Mouse (Mus musculus) midbrain, embryonic 14.5 days (tissue): Measurements from ENCODE around the gene Gprin1. TPM values are rescaled to one million over a fixed set of nuclear protein-coding genes. Genes with fewer than 3 reads are reported as not detected.
"Not testable (repeated sequence)": the region's sequence is repeated elsewhere in the genome, so short reads cannot be mapped to it uniquely, and the experiment has no call there.

Source experiments
- ATAC-seq: fragments of 200-750 bp; cut with Nextera tagmentation; 2 replicates; pipeline ENCODE4 v1.8.0; 2017; ENCODE audit warnings: moderate number of reproducible peaks, moderate library complexity; ENCODE audit not compliant: low FRiP score, low TSS enrichment
- DNase-seq: peaks from one replicate; pipeline ENCODE4 v3.0.0-alpha.2; 2015
- H3K27ac ChIP-seq: fragments of 300-500 bp; sonication (generic); replicated peaks from 2 replicates; pipeline ENCODE4 v1.5.1; 2014; ENCODE audit warnings: mild to moderate bottlenecking, low read depth, low read length, moderate library complexity
- H3K27me3 ChIP-seq: fragments of 300-500 bp; sonication (generic); 2 replicates; pipeline ENCODE4 v1.6.1; 2014; ENCODE audit warnings: low read length, control low read depth, mixed read lengths; ENCODE audit not compliant: control insufficient read depth, insufficient read depth
- H3K36me3 ChIP-seq: fragments of 300-500 bp; sonication (generic); 2 replicates; pipeline ENCODE4 v1.6.1; 2014; ENCODE audit warnings: low read length, control low read depth; ENCODE audit not compliant: control insufficient read depth, insufficient read depth
- H3K4me1 ChIP-seq: fragments of 300-500 bp; sonication (generic); 2 replicates; pipeline ENCODE4 v1.6.1; 2014; ENCODE audit warnings: mild to moderate bottlenecking, antibody characterized with exemption, low read length, control low read depth; ENCODE audit not compliant: control insufficient read depth, insufficient read depth
- H3K4me2 ChIP-seq: fragments of 300-500 bp; sonication (generic); 2 replicates; pipeline ENCODE4 v1.6.1; 2014; ENCODE audit warnings: mild to moderate bottlenecking, low read length, moderate library complexity
- H3K4me3 ChIP-seq: fragments of 300-500 bp; sonication (generic); replicated peaks from 2 replicates; pipeline ENCODE4 v1.5.1; 2014; ENCODE audit warnings: low read depth, low read length
- H3K9ac ChIP-seq: fragments of 300-500 bp; sonication (generic); replicated peaks from 2 replicates; pipeline ENCODE4 v1.6.1; 2014; ENCODE audit warnings: mild to moderate bottlenecking, low read length, moderate library complexity
- H3K9me3 ChIP-seq: fragments of 300-500 bp; sonication (generic); 2 replicates; pipeline ENCODE4 v1.6.1; 2016; ENCODE audit warnings: low read length, control low read depth, mixed read lengths; ENCODE audit not compliant: control insufficient read depth
- WGBS: fragments of 180-500 bp; shearing (Covaris S2); extraction: QIAGEN DNeasy Blood & Tissue Kit; methylation state at CpG from one replicate; pipeline ENCODE4 v1.1.7; 2014; 5-methylcytosine and 5-hydroxymethylcytosine counted together
- polyA plus RNA-seq: library from polyadenylated mRNA; unstranded; fragments of >200 nt; fragmentation: Nextera tagmentation; extraction: Ambion mirVana; gene quantifications from 2 replicates; pipeline ENCODE4 v1.2.1, GENCODE M21; 2014

The Gprin1 gene
- polyA plus RNA-seq, 1 experiment from 2014 or later: 19.1 TPM

- no peaks in the 10 kb centered on the region for H3K9me3 ChIP-seq
- DNase-seq (peak; percentile 66), ATAC-seq (peak; percentile 36; the same call in 1 of the 2 replicates)
- no peaks in the 10 kb centered on the region for H3K36me3 ChIP-seq
- H3K4me2 ChIP-seq: peak overlapping the region; percentile 95
- peak overlapping the region; percentile 55 for H3K9ac ChIP-seq
- peak overlapping the region; percentile 51 for H3K4me3 ChIP-seq
- WGBS: 2% methylated on average over 38 of the region's 38 CpGs
- no peak overlapping the region for H3K27ac ChIP-seq
- H3K4me1 ChIP-seq: peaks cover 7% of the 10 kb centered on the region
- H3K27me3 ChIP-seq: peaks cover 6% of the 10 kb centered on the region; the same call in 1 of the 2 replicates
Measured at GRCm38 (mm10) chr13:54789561-54790397, 40.1 kb upstream of the Gprin1 start.

- Histone ChIP-seq H3K9ac (peak within 1 kb of the TSS; percentile 55), H3K27me3 (peaks cover 6% of the 10 kb centered on the region; the same call in 1 of the 2 replicates), H3K36me3 (no peaks in the 10 kb centered on the region), H3K4me1 (peaks cover 7% of the 10 kb centered on the region), H3K4me3 (peak within 1 kb of the TSS; percentile 51), H3K9me3 (no peaks in the 10 kb centered on the region), H3K4me2 (peak within 1 kb of the TSS; percentile 95), H3K27ac (no peak within 1 kb of the TSS)
- 3% methylated on average over 49 of the region's 49 CpGs for WGBS
- peak; percentile 82 for ATAC-seq
- DNase-seq: peak; percentile 92
Measured at GRCm38 (mm10) chr13:54788740-54789560, 39.3 kb upstream of the Gprin1 start, which contains the start of gene Tspan17. TSS of gene Tspan17 (plus strand) at chr13:54789377.

GRCm38 (mm10) chr13:54787591-54787990, 37.9 kb upstream of the Gprin1 start:
- not testable (repeated sequence) for H3K4me3 ChIP-seq, H3K27me3 ChIP-seq, ATAC-seq, H3K9ac ChIP-seq, DNase-seq, H3K9me3 ChIP-seq, H3K27ac ChIP-seq, H3K36me3 ChIP-seq, H3K4me2 ChIP-seq, H3K4me1 ChIP-seq
- 63% methylated on average over 2 of the region's 2 CpGs for WGBS

GRCm38 (mm10) chr13:54783698-54784097, 34.0 kb upstream of the Gprin1 start, which contains the start of gene Eif4e1b:
TSS of gene Eif4e1b (plus strand) at chr13:54783998.
- Histone ChIP-seq H3K27me3 (no peaks in the 10 kb centered on the region), H3K4me3 (no peak within 1 kb of the TSS), H3K9me3 (no peaks in the 10 kb centered on the region), H3K4me2 (no peak within 1 kb of the TSS), H3K27ac (no peak within 1 kb of the TSS), H3K4me1 (no peaks in the 10 kb centered on the region; the same call in 1 of the 2 replicates), H3K36me3 (no peaks in the 10 kb centered on the region), H3K9ac (no peak within 1 kb of the TSS)
- no peak for DNase-seq
- WGBS: 89% methylated on average over 4 of the region's 4 CpGs
- ATAC-seq: no peak

GRCm38 (mm10) chr13:54783235-54783634, 33.6 kb upstream of the Gprin1 start:
- no peaks in the 10 kb centered on the region for H3K36me3 ChIP-seq
- no peaks in the 10 kb centered on the region; the same call in 1 of the 2 replicates for H3K4me1 ChIP-seq
- no peak overlapping the region for H3K4me2 ChIP-seq
- H3K9me3 ChIP-seq: no peaks in the 10 kb centered on the region
- H3K4me3 ChIP-seq: no peak overlapping the region
- H3K27me3 ChIP-seq: no peaks in the 10 kb centered on the region
- no peak for DNase-seq
- no peak for ATAC-seq
- no peak overlapping the region for H3K9ac ChIP-seq
- 43% methylated on average over 2 of the region's 2 CpGs for WGBS
- H3K27ac ChIP-seq: no peak overlapping the region

GRCm38 (mm10) chr13:54781086-54781485, 31.4 kb upstream of the Gprin1 start:
- Histone ChIP-seq H3K36me3 (no peaks in the 10 kb centered on the region), H3K4me2 (no peak overlapping the region), H3K9me3 (no peaks in the 10 kb centered on the region), H3K27ac (0 out of 2 replicates have a peak overlapping the region, but pooled peaks have one; percentile 13), H3K4me1 (no peaks in the 10 kb centered on the region; the same call in 1 of the 2 replicates), H3K4me3 (no peak overlapping the region), H3K27me3 (no peaks in the 10 kb centered on the region), H3K9ac (no peak overlapping the region)
- no peak for ATAC-seq
- DNase-seq: no peak
- WGBS: 91% methylated on average over 3 of the region's 3 CpGs

- H3K4me2 ChIP-seq: no peak overlapping the region
- no peak overlapping the region for H3K4me3 ChIP-seq
- DNase-seq (peak; percentile 62), ATAC-seq (no peak)
- no peaks in the 10 kb centered on the region for H3K9me3 ChIP-seq
- no peaks in the 10 kb centered on the region for H3K36me3 ChIP-seq
- no peaks in the 10 kb centered on the region; the same call in 1 of the 2 replicates for H3K4me1 ChIP-seq
- WGBS: 55% methylated on average over 3 of the region's 3 CpGs
- H3K27ac ChIP-seq: 0 out of 2 replicates have a peak overlapping the region, but pooled peaks have one; percentile 13
- no peak overlapping the region for H3K9ac ChIP-seq
- H3K27me3 ChIP-seq: no peaks in the 10 kb centered on the region
Measured at GRCm38 (mm10) chr13:54780592-54780991, 30.9 kb upstream of the Gprin1 start.

- H3K27me3 ChIP-seq: peaks cover 44% of the 10 kb centered on the region
- no peaks in the 10 kb centered on the region for H3K36me3 ChIP-seq
- 83% methylated on average over 4 of the region's 4 CpGs for WGBS
- peak overlapping the region; percentile 82; the same call in 1 of the 2 replicates for H3K4me2 ChIP-seq
- no peak for ATAC-seq
- no peaks in the 10 kb centered on the region for H3K9me3 ChIP-seq
- H3K27ac ChIP-seq: no peak overlapping the region
- no peak for DNase-seq
- peaks cover 10% of the 10 kb centered on the region; the same call in 1 of the 2 replicates for H3K4me1 ChIP-seq
- H3K4me3 ChIP-seq: no peak overlapping the region
- H3K9ac ChIP-seq: no peak overlapping the region
Measured at GRCm38 (mm10) chr13:54767012-54767411, 17.3 kb upstream of the Gprin1 start.
